Mouse (Mus musculus) 416B (cell line): Measurements from ENCODE around the gene D030056L22Rik.
A peak's percentile ranks its signal among the peaks of the same experiment; 100 is the strongest.

Source experiments
- DNase-seq: peaks from one replicate; pipeline ENCODE4 v3.0.0; 2011; ENCODE audit warnings: low read depth

Gene D030056L22Rik

GRCm38 (mm10) chr19:18712866-18713300, at the start of gene D030056L22Rik:
D030056L22Rik (plus strand) TSS chr19:18713193.
- DNase-seq = peak; percentile 97

GRCm38 (mm10) chr19:18663904-18664303, 49.1 kb upstream of the D030056L22Rik start:
- DNase-seq = peak; percentile 65

- no peak for DNase-seq
Measured at GRCm38 (mm10) chr19:18666966-18667365, 46.0 kb upstream of the D030056L22Rik start.

GRCm38 (mm10) chr19:18669551-18669950, 43.4 kb upstream of the D030056L22Rik start:
- DNase-seq = no peak

- peak; percentile 95 for DNase-seq
Measured at GRCm38 (mm10) chr19:18670608-18671007, 42.4 kb upstream of the D030056L22Rik start, which contains the start of gene Carnmt1. Carnmt1 (plus strand) TSS chr19:18670764.

- peak; percentile 56 for DNase-seq
Measured at GRCm38 (mm10) chr19:18671056-18671741, 41.8 kb upstream of the D030056L22Rik start.

- DNase-seq = peak; percentile 24
Measured at GRCm38 (mm10) chr19:18672498-18672897, 40.5 kb upstream of the D030056L22Rik start.

GRCm38 (mm10) chr19:18673116-18673515, 39.9 kb upstream of the D030056L22Rik start:
- DNase-seq = no peak

- DNase-seq = peak; percentile 23
Measured at GRCm38 (mm10) chr19:18682142-18682541, 30.9 kb upstream of the D030056L22Rik start.

GRCm38 (mm10) chr19:18687556-18687955, 25.4 kb upstream of the D030056L22Rik start:
- peak; percentile 83 for DNase-seq

- DNase-seq = peak; percentile 84
Measured at GRCm38 (mm10) chr19:18692176-18692575, 20.8 kb upstream of the D030056L22Rik start.

- DNase-seq = no peak
Measured at GRCm38 (mm10) chr19:18692768-18693167, 20.2 kb upstream of the D030056L22Rik start.

- DNase-seq = no peak
Measured at GRCm38 (mm10) chr19:18695116-18695515, 17.9 kb upstream of the D030056L22Rik start.

- no peak for DNase-seq
Measured at GRCm38 (mm10) chr19:18695552-18695951, 17.4 kb upstream of the D030056L22Rik start.

GRCm38 (mm10) chr19:18708101-18708500, 4.9 kb upstream of the D030056L22Rik start:
- no peak for DNase-seq

GRCm38 (mm10) chr19:18710903-18711302, 2.1 kb upstream of the D030056L22Rik start:
- no peak for DNase-seq

- DNase-seq = no peak
Measured at GRCm38 (mm10) chr19:18711589-18711988, 1.4 kb upstream of the D030056L22Rik start.

GRCm38 (mm10) chr19:18712153-18712865, 684 bp upstream of the D030056L22Rik start:
- no peak for DNase-seq

- DNase-seq = peak; percentile 29
Measured at GRCm38 (mm10) chr19:18713357-18713756, 364 bp downstream of the D030056L22Rik start.

- DNase-seq = peak; percentile 87
Measured at GRCm38 (mm10) chr19:18716374-18716773, 3.4 kb downstream of the D030056L22Rik start.

GRCm38 (mm10) chr19:18720337-18720736, 7.3 kb downstream of the D030056L22Rik start:
- no peak for DNase-seq

GRCm38 (mm10) chr19:18725186-18725585, 12.2 kb downstream of the D030056L22Rik start:
- DNase-seq = peak; percentile 55

- DNase-seq = no peak
Measured at GRCm38 (mm10) chr19:18730255-18730654, 17.3 kb downstream of the D030056L22Rik start.
